Mouse (Mus musculus) midbrain, postnatal 0 days (tissue): ENCODE results near the gene Suco. TPM values are rescaled to one million over a fixed set of nuclear protein-coding genes. Genes with fewer than 3 reads are reported as not detected.

Source experiments
- ATAC-seq: fragments of 200-750 bp; cut with Nextera tagmentation; 2 replicates; pipeline ENCODE4 v1.8.0; 2017; ENCODE audit warnings: moderate number of reproducible peaks, mild to moderate bottlenecking, moderate TSS enrichment, moderate library complexity; ENCODE audit not compliant: low FRiP score
- DNase-seq: peaks from one replicate; pipeline ENCODE4 v3.0.0-alpha.2; 2015; ENCODE audit warnings: low spot score
- H3K27ac ChIP-seq: fragments of 300-500 bp; sonication (generic); 2 replicates; pipeline ENCODE4 v1.5.1; 2014; ENCODE audit warnings: low read depth, mild to moderate bottlenecking, low read length, mixed read lengths
- H3K27me3 ChIP-seq: fragments of 300-500 bp; sonication (generic); 2 replicates; pipeline ENCODE4 v1.6.1; 2014; ENCODE audit warnings: low read length, control low read depth, mixed read lengths; ENCODE audit not compliant: insufficient read depth
- H3K36me3 ChIP-seq: fragments of 300-500 bp; sonication (generic); 2 replicates; pipeline ENCODE4 v1.6.1; 2014; ENCODE audit warnings: low read length, control low read depth, mixed read lengths; ENCODE audit not compliant: insufficient read depth
- H3K4me1 ChIP-seq: fragments of 300-500 bp; sonication (generic); 2 replicates; pipeline ENCODE4 v1.6.1; 2014; ENCODE audit warnings: mild to moderate bottlenecking, control low read depth, antibody characterized with exemption, low read length, mixed read lengths; ENCODE audit not compliant: insufficient read depth
- H3K4me2 ChIP-seq: fragments of 300-500 bp; sonication (generic); 2 replicates; pipeline ENCODE4 v1.6.1; 2014; ENCODE audit warnings: low read depth, mild to moderate bottlenecking, low read length, mixed read lengths; ENCODE audit not compliant: poor library complexity, severe bottlenecking
- H3K4me3 ChIP-seq: fragments of 300-500 bp; sonication (generic); 2 replicates; pipeline ENCODE4 v1.5.1; 2014; ENCODE audit warnings: low read depth, mild to moderate bottlenecking, low read length, moderate library complexity
- H3K9ac ChIP-seq: fragments of 300-500 bp; sonication (generic); replicated peaks from 2 replicates; pipeline ENCODE4 v1.6.1; 2014; ENCODE audit warnings: mild to moderate bottlenecking, low read length, moderate library complexity, mixed read lengths; ENCODE audit not compliant: poor library complexity, severe bottlenecking
- H3K9me3 ChIP-seq: fragments of 300-500 bp; sonication (generic); 2 replicates; pipeline ENCODE4 v1.6.1; 2016; ENCODE audit warnings: low read length, control low read depth
- CTCF ChIP-seq: IDR thresholded peaks from 2 replicates; pipeline ENCODE4 v1.5.1; 2016; ENCODE audit warnings: antibody characterized with exemption, mild to moderate bottlenecking
- WGBS: fragments of 180-500 bp; shearing (Covaris S2); extraction: QIAGEN DNeasy Blood & Tissue Kit; methylation state at CpG from one replicate; pipeline ENCODE4 v1.1.7; 2014; 5-methylcytosine and 5-hydroxymethylcytosine counted together
- polyA plus RNA-seq: library from polyadenylated mRNA; unstranded; fragments of >200 nt; fragmentation: Nextera tagmentation; extraction: Ambion mirVana; gene quantifications from 2 replicates; pipeline ENCODE4 v1.2.1, GENCODE M21; 2015
- total RNA-seq: library from RNA; depleted of rRNA; stranded (reverse); fragments of >200 nt; gene quantifications from 2 replicates; pipeline ENCODE4 v1.2.3, GENCODE M21; 2014

Suco gene
- total and polyA plus RNA-seq, 2 experiments from 2014 or later: 23.8 to 41.5 TPM

- H3K4me1 ChIP-seq: no peaks in the 10 kb centered on the region
- 92% methylated on average over 2 of the region's 2 CpGs for WGBS
- no peak for DNase-seq
- H3K27ac ChIP-seq: no peak overlapping the region
- H3K4me3 ChIP-seq: no peak overlapping the region
- H3K27me3 ChIP-seq: no peaks in the 10 kb centered on the region
- H3K9me3 ChIP-seq: no peaks in the 10 kb centered on the region
- H3K9ac ChIP-seq: no peak overlapping the region
- no peak overlapping the region for H3K4me2 ChIP-seq
- no peak for ATAC-seq
- H3K36me3 ChIP-seq: peaks cover 6% of the 10 kb centered on the region; the same call in 1 of the 2 replicates
- TF ChIP-seq CTCF: no peak
Measured at GRCm38 (mm10) chr1:161859248-161859647, 17.2 kb downstream of the Suco start.

- Histone ChIP-seq H3K4me3 (no peak overlapping the region), H3K9ac (no peak overlapping the region), H3K27me3 (no peaks in the 10 kb centered on the region), H3K27ac (no peak overlapping the region), H3K4me1 (no peaks in the 10 kb centered on the region), H3K36me3 (peaks cover 10% of the 10 kb centered on the region), H3K4me2 (no peak overlapping the region), H3K9me3 (no peaks in the 10 kb centered on the region)
- ATAC-seq (no peak), DNase-seq (no peak)
- no peak for TF ChIP-seq CTCF
- 96% methylated on average over 2 of the region's 2 CpGs for WGBS
Measured at GRCm38 (mm10) chr1:161826677-161827076, 49.8 kb downstream of the Suco start.

GRCm38 (mm10) chr1:161809428-161809827 lies 67.1 kb downstream of the Suco start:
- no peak overlapping the region for H3K27ac ChIP-seq
- H3K27me3 ChIP-seq: no peaks in the 10 kb centered on the region
- whole genome bisulfite sequencing: 88% methylated on average over 5 of the region's 5 CpGs
- TF ChIP-seq CTCF: no peak
- no peaks in the 10 kb centered on the region for H3K4me1 ChIP-seq
- no peak overlapping the region for H3K4me2 ChIP-seq
- no peak overlapping the region for H3K4me3 ChIP-seq
- no peaks in the 10 kb centered on the region for H3K9me3 ChIP-seq
- no peaks in the 10 kb centered on the region for H3K36me3 ChIP-seq
- DNase-seq: no peak
- no peak for ATAC-seq
- H3K9ac ChIP-seq: no peak overlapping the region

- H3K27ac ChIP-seq: no peak overlapping the region
- ATAC-seq: no peak
- no peaks in the 10 kb centered on the region for H3K4me1 ChIP-seq
- no peaks in the 10 kb centered on the region for H3K27me3 ChIP-seq
- no peaks in the 10 kb centered on the region for H3K36me3 ChIP-seq
- no peak overlapping the region for H3K4me2 ChIP-seq
- no peak overlapping the region for H3K4me3 ChIP-seq
- no peak for TF ChIP-seq CTCF
- H3K9ac ChIP-seq: no peak overlapping the region
- no peaks in the 10 kb centered on the region for H3K9me3 ChIP-seq
- WGBS: 78% methylated on average over 6 of the region's 6 CpGs
- no peak for DNase-seq
Measured at GRCm38 (mm10) chr1:161808980-161809379, 67.5 kb downstream of the Suco start.

GRCm38 (mm10) chr1:161804541-161804971 lies 71.9 kb downstream of the Suco start:
- TF ChIP-seq CTCF: no peak
- Histone ChIP-seq H3K27me3 (no peaks in the 10 kb centered on the region), H3K4me1 (no peaks in the 10 kb centered on the region), H3K36me3 (no peaks in the 10 kb centered on the region), H3K4me3 (no peak overlapping the region), H3K9ac (no peak overlapping the region), H3K27ac (no peak overlapping the region), H3K4me2 (no peak overlapping the region), H3K9me3 (no peaks in the 10 kb centered on the region)
- DNase-seq (no peak), ATAC-seq (no peak)
- WGBS: 84% methylated on average over 8 of the region's 8 CpGs

- WGBS: 85% methylated on average over 2 of the region's 2 CpGs
- H3K27ac ChIP-seq: no peak overlapping the region
- H3K36me3 ChIP-seq: no peaks in the 10 kb centered on the region
Measured at GRCm38 (mm10) chr1:161801321-161801720, 75.2 kb downstream of the Suco start.

More at GRCm38 (mm10) chr1:161801321-161801720, 75.2 kb downstream of the Suco start:
- H3K27me3 ChIP-seq: no peaks in the 10 kb centered on the region
- H3K4me2 ChIP-seq: no peak overlapping the region
- no peak for TF ChIP-seq CTCF
- DNase-seq (no peak), ATAC-seq (no peak)
- no peaks in the 10 kb centered on the region for H3K9me3 ChIP-seq
- H3K4me1 ChIP-seq: no peaks in the 10 kb centered on the region
- H3K9ac ChIP-seq: no peak overlapping the region
- H3K4me3 ChIP-seq: no peak overlapping the region
